Mouse (Mus musculus) liver, postnatal 0 days (tissue): ENCODE data around the gene Herc3. TPM values are rescaled to one million over a fixed set of nuclear protein-coding genes. Genes with fewer than 3 reads are reported as not detected.
"Not testable (repeated sequence)": the region's sequence is repeated elsewhere in the genome, so short reads cannot be mapped to it uniquely, and the experiment has no call there.

Experiments used
- ATAC-seq: fragments of 200-750 bp; cut with Nextera tagmentation; 2 replicates; pipeline ENCODE4 v1.8.0; 2017; ENCODE audit warnings: mild to moderate bottlenecking, moderate library complexity
- DNase-seq: peaks from one replicate; pipeline ENCODE4 v3.0.0-alpha.2; 2016
- H3K27ac ChIP-seq: fragments of 300-500 bp; sonication (generic); 2 replicates; pipeline ENCODE4 v1.5.1; 2014; ENCODE audit warnings: antibody characterized with exemption, moderate library complexity, mild to moderate bottlenecking, low read depth
- H3K27me3 ChIP-seq: fragments of 300-500 bp; sonication (generic); 2 replicates; pipeline ENCODE4 v1.6.1; 2014; ENCODE audit warnings: low read length, control low read depth, mixed read lengths; ENCODE audit not compliant: insufficient read depth
- H3K36me3 ChIP-seq: fragments of 300-500 bp; sonication (generic); replicated peaks from 2 replicates; pipeline ENCODE4 v1.6.1; 2014; ENCODE audit warnings: mild to moderate bottlenecking, control low read depth, low read length, moderate library complexity, mixed read lengths; ENCODE audit not compliant: insufficient read depth
- H3K4me1 ChIP-seq: fragments of 300-500 bp; sonication (generic); 2 replicates; pipeline ENCODE4 v1.6.1; 2014; ENCODE audit warnings: antibody characterized with exemption, mild to moderate bottlenecking, control low read depth; ENCODE audit not compliant: insufficient read depth
- H3K4me2 ChIP-seq: fragments of 300-500 bp; sonication (generic); 2 replicates; pipeline ENCODE4 v1.6.1; 2014; ENCODE audit warnings: low read depth, mild to moderate bottlenecking, low read length, moderate library complexity, mixed read lengths
- H3K4me3 ChIP-seq: fragments of 300-500 bp; sonication (generic); 2 replicates; pipeline ENCODE4 v1.5.1; 2014; ENCODE audit warnings: low read depth, low read length
- H3K9ac ChIP-seq: fragments of 300-500 bp; sonication (generic); replicated peaks from 2 replicates; pipeline ENCODE4 v1.6.1; 2014; ENCODE audit warnings: mild to moderate bottlenecking, moderate library complexity
- H3K9me3 ChIP-seq: fragments of 300-500 bp; sonication (generic); 2 replicates; pipeline ENCODE4 v1.6.1; 2016; ENCODE audit warnings: mild to moderate bottlenecking, control low read depth, low read length, mixed read lengths
- CTCF ChIP-seq: sonication (generic); IDR thresholded peaks from 2 replicates; pipeline ENCODE4 v1.5.1; 2016; ENCODE audit warnings: antibody characterized with exemption, low read depth
- EP300 ChIP-seq: IDR thresholded peaks from 2 replicates; pipeline ENCODE4 v1.6.1; 2016; ENCODE audit warnings: antibody characterized with exemption, low read depth, mild to moderate bottlenecking
- WGBS: fragments of 180-500 bp; shearing (Covaris S2); extraction: QIAGEN DNeasy Blood & Tissue Kit; methylation state at CpG from one replicate; pipeline ENCODE4 v1.1.7; 2014; ENCODE audit not compliant: insufficient replicate concordance; 5-methylcytosine and 5-hydroxymethylcytosine counted together
- polyA plus RNA-seq: library from polyadenylated mRNA; unstranded; fragments of >200 nt; fragmentation: Nextera tagmentation; extraction: Ambion mirVana; gene quantifications from 2 replicates; pipeline ENCODE4 v1.2.1, GENCODE M21; 2015

Gene Herc3
- polyA plus RNA-seq, 1 experiment from 2014 or later, result 2.5 TPM

GRCm38 (mm10) chr6:58855676-58856367 is 24.6 kb downstream of the Herc3 start:
- no peak for TF ChIP-seq CTCF
- no peak for TF ChIP-seq EP300
- H3K4me3 ChIP-seq, result no peak overlapping the region
- 76% methylated on average over 10 of the region's 10 CpGs for whole genome bisulfite sequencing
- no peaks in the 10 kb centered on the region for H3K9me3 ChIP-seq
- no peak overlapping the region for H3K4me2 ChIP-seq
- H3K27ac ChIP-seq, result no peak overlapping the region
- peaks cover 4% of the 10 kb centered on the region; the same call in 1 of the 2 replicates for H3K36me3 ChIP-seq
- DNase-seq (no peak), ATAC-seq (no peak)
- H3K4me1 ChIP-seq, result no peaks in the 10 kb centered on the region
- no peaks in the 10 kb centered on the region for H3K27me3 ChIP-seq
- no peak overlapping the region for H3K9ac ChIP-seq

DNA sequence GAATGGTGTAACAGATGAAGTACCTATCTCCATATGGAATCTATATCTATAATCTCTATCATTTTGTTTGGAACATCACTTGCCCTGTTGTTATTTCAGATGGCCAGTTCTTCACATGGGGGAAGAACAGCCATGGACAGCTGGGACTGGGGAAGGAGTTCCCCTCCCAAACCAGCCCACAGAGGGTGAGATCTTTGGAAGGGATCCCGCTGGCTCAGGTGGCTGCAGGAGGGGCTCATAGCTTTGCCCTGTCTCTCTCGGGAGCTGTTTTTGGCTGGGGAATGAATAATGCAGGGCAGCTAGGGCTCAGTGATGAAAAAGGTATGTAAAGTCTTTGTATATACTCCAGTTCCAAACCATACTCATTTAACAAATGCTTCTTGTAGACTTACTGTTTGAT is 25.2 kb downstream of the Herc3 start:
- no peak overlapping the region for H3K9ac ChIP-seq
- TF ChIP-seq CTCF (no peak), EP300 (no peak)
- no peak for ATAC-seq
- no peak for DNase-seq
- no peak overlapping the region for H3K4me2 ChIP-seq
- no peaks in the 10 kb centered on the region for H3K4me1 ChIP-seq
- 65% methylated on average over 2 of the region's 2 CpGs for WGBS
- H3K4me3 ChIP-seq, result no peak overlapping the region
- H3K27ac ChIP-seq, result no peak overlapping the region
- H3K9me3 ChIP-seq, result no peaks in the 10 kb centered on the region
- no peaks in the 10 kb centered on the region for H3K27me3 ChIP-seq
- H3K36me3 ChIP-seq, result peaks cover 4% of the 10 kb centered on the region; the same call in 1 of the 2 replicates

DNA sequence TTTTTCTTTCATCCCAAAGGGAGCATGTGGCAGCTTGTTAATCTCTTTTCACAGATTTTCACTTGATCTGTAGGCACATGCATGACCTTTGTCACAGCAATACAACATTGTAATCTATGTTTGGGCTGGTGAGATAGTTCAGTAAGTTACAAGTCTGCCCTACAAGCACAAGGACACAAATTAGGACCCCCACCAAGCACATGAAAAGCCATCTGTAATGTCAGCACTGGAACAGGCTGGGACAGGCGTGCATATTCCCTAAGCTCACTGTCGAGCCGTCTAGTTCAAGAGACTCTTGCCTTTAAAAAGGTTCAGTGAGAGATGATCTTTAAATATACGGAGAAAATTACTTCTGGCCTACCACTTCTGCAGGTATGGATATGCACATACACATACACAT is 28.3 kb downstream of the Herc3 start:
- 88% methylated on average over 4 of the region's 4 CpGs for WGBS
- Histone ChIP-seq H3K4me3 (no peak overlapping the region), H3K27ac (no peak overlapping the region), H3K9ac (no peak overlapping the region), H3K36me3 (peaks cover 4% of the 10 kb centered on the region; the same call in 1 of the 2 replicates), H3K4me2 (no peak overlapping the region), H3K9me3 (no peaks in the 10 kb centered on the region), H3K4me1 (no peaks in the 10 kb centered on the region), H3K27me3 (no peaks in the 10 kb centered on the region)
- ATAC-seq (no peak), DNase-seq (no peak)
- TF ChIP-seq EP300 (no peak), CTCF (no peak)

DNA sequence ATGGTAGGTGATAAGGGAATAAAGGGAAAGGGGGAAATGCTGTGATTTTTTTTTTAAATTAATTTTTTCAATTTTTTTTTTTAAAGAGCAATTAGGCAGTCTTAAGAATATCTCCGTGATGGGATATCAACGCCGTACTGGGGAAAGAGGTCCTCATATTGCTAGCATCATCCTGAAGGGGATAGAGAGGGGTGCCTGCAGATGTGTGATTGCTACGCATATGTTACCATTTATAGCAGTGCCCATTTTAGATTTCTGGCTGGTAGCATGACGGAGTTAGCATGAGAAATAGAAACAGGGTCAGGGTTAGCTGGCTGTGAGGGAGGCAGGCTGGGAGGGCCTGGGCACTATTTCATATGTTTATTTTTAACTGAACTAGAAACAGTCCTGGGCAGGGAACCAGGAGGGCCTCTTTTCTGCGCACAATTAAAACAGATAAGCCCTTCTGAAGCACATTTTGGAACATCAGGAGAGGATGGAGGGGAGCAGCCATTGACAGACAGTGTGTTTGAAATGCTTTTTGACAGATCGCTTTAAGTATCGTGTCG is 31.3 kb downstream of the Herc3 start:
- no peak overlapping the region for H3K4me2 ChIP-seq
- H3K9ac ChIP-seq, result no peak overlapping the region
- no peak overlapping the region for H3K27ac ChIP-seq
- TF ChIP-seq CTCF, result no peak
- no peak for TF ChIP-seq EP300
- ATAC-seq (no peak), DNase-seq (no peak)
- no peak overlapping the region for H3K4me3 ChIP-seq
- peaks cover 4% of the 10 kb centered on the region; the same call in 1 of the 2 replicates for H3K36me3 ChIP-seq
- WGBS, result 86% methylated on average over 9 of the region's 9 CpGs
- H3K4me1 ChIP-seq, result no peaks in the 10 kb centered on the region
- no peaks in the 10 kb centered on the region for H3K27me3 ChIP-seq
- no peaks in the 10 kb centered on the region for H3K9me3 ChIP-seq

GRCm38 (mm10) chr6:58863631-58864235 is 32.5 kb downstream of the Herc3 start:
- H3K9ac ChIP-seq, result no peak overlapping the region
- peaks cover 4% of the 10 kb centered on the region; the same call in 1 of the 2 replicates for H3K36me3 ChIP-seq
- H3K9me3 ChIP-seq, result no peaks in the 10 kb centered on the region
- no peak for ATAC-seq
- no peaks in the 10 kb centered on the region for H3K4me1 ChIP-seq
- H3K4me2 ChIP-seq, result no peak overlapping the region
- 83% methylated on average over 4 of the region's 4 CpGs for WGBS
- no peak overlapping the region for H3K27ac ChIP-seq
- H3K4me3 ChIP-seq, result no peak overlapping the region
- TF ChIP-seq CTCF, result no peak
- TF ChIP-seq EP300, result no peak
- H3K27me3 ChIP-seq, result no peaks in the 10 kb centered on the region
- no peak for DNase-seq

DNA sequence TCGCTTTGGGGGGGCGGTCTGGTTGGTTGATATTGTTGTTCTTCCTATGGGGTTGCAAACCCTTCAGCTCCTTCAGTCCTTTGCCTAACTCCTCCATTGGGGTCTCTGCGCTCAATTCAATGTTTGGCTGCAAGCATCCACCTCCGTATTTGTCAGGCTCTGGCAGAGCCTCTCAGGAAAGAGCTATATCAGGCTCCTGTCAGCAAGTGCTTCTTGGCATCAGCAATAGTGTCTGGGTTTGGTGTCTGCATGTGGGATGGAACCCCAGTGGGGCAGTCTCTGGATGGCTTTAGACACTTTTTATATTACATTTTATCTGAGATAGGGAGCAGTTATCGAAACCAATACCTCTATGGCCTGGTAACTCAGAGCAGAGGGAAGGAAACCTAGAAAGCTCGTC is 36.6 kb downstream of the Herc3 start:
- H3K9ac ChIP-seq, H3K9me3 ChIP-seq, ATAC-seq, DNase-seq, H3K4me1 ChIP-seq, H3K27ac ChIP-seq, H3K4me2 ChIP-seq, H3K27me3 ChIP-seq, H3K36me3 ChIP-seq, H3K4me3 ChIP-seq: not testable (repeated sequence)
- WGBS, result 81% methylated on average over 6 of the region's 6 CpGs
